Comparison of ENCODE assay signal across 9 mouse cellular contexts in the genomic region with DNA sequence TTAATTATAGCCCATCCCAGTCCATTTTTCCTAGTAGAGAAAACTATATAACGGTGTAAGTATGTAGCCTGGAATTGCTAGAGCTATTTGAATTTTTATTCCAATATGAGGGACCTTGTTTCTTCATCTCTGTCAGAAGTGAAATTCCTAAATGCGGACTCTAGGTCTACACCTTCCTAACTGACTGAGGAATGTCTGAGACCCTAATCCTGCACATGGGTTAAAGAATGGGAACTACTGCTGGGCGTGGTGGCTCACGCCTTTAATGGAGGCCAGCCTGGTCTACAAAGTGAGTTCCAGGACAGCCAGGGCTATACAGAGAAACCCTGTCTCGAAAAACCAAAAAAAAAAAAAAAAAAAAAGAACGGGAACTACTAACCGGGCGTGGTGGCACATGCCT. TPM values are rescaled to one million over a fixed set of nuclear protein-coding genes. Genes with fewer than 3 reads are reported as not detected.
A peak's percentile ranks its signal among the peaks of the same experiment; 100 is the strongest.
DNase-seq lines count a peak whose midpoint lies in the region; ATAC-seq lines count a peak whose summit lies in the region.
"Had no signal": no experiment of that assay in that cellular context is flagged by ENCODE, and none has a peak within 500 bp of the region (broad histone marks: within the 10 kb centered on the region; RNA-seq: fewer than 3 reads in every experiment).

No protein-coding gene starts in this region.

- no peak for DNase-seq in heart, postnatal 25 days (ENCODE audit: low spot score)
- peak; percentile 72 for DNase-seq in R1 (ENCODE audit: low read depth, low spot score)
- DNase-seq in midbrain, embryonic 14.5 days, result no peak
- DNase-seq in ovary, postnatal 36 days (ENCODE audit: low spot score), result no peak
- DNase-seq in yolk sac, embryonic 10.5 days (ENCODE audit: low spot score), result no peak
- DNase-seq in thymus, postnatal 4 days, result no peak

- ATAC-seq in heart, embryonic 14.5 days (ENCODE audit: insufficient number of reproducible peaks, insufficient read depth, low FRiP score, low read depth), result no peak
- ATAC-seq in hindbrain, embryonic 15.5 days (ENCODE audit: low FRiP score, low read depth), result peak; percentile 21; the same call in 1 of the 2 replicates
- ATAC-seq in midbrain, embryonic 14.5 days (ENCODE audit: low FRiP score, low TSS enrichment), result peak; percentile 6

- H3K4me2 ChIP-seq in heart, embryonic 14.5 days (ENCODE audit: low read length), result peak overlapping the region; percentile 66
- peak overlapping the region; percentile 53 for H3K4me2 ChIP-seq in hindbrain, embryonic 15.5 days
- peak overlapping the region; percentile 58 for H3K4me2 ChIP-seq in midbrain, embryonic 14.5 days (ENCODE audit: low read length)

- no peaks in the 10 kb centered on the region for H3K36me3 ChIP-seq in heart, embryonic 14.5 days (ENCODE audit: control insufficient read depth, insufficient read depth, low read length)
- H3K36me3 ChIP-seq in hindbrain, embryonic 15.5 days, result no peaks in the 10 kb centered on the region
- no peaks in the 10 kb centered on the region for H3K36me3 ChIP-seq in midbrain, embryonic 14.5 days (ENCODE audit: control insufficient read depth, insufficient read depth, low read length)

- WGBS in heart, embryonic 14.5 days, result 67% methylated on average over 7 of the region's 8 CpGs
- 66% methylated on average over 8 of the region's 8 CpGs for WGBS in hindbrain, embryonic 15.5 days
- WGBS in midbrain, embryonic 14.5 days, result 65% methylated on average over 8 of the region's 8 CpGs

- H3K27ac ChIP-seq in heart, embryonic 14.5 days (replicated peaks in 1 of 2; ENCODE audit: control insufficient read depth in 1 of 2, insufficient read depth in 1 of 2, low read depth in 2 of 2, low read length in 2 of 2), result peak overlapping the region; percentile 85 to 88; a peak in 2 of 4 replicates
- peak overlapping the region; percentile 94 for H3K27ac ChIP-seq in hindbrain, embryonic 15.5 days (replicated peaks)
- H3K27ac ChIP-seq in midbrain, embryonic 14.5 days (replicated peaks; ENCODE audit: low read depth, low read length), result peak overlapping the region; percentile 98

- H3K27me3 ChIP-seq in heart, embryonic 14.5 days (ENCODE audit: control insufficient read depth, insufficient read depth, low read length), result no peaks in the 10 kb centered on the region
- no peaks in the 10 kb centered on the region for H3K27me3 ChIP-seq in hindbrain, embryonic 15.5 days
- no peaks in the 10 kb centered on the region for H3K27me3 ChIP-seq in midbrain, embryonic 14.5 days (ENCODE audit: control insufficient read depth, insufficient read depth, low read length)

- intact Hi-C loops in heart, postnatal 25 days (cut with DNase I), result no loop called here

- H3K4me3 ChIP-seq in heart, embryonic 14.5 days (ENCODE audit: control insufficient read depth in 1 of 2, insufficient read depth in 1 of 2, low read depth in 1 of 2, low read length in 2 of 2), result peak overlapping the region in 1 of 2 experiments; percentile 47; a peak in 2 of 4 replicates
- peak overlapping the region; percentile 37 for H3K4me3 ChIP-seq in hindbrain, embryonic 15.5 days
- peak overlapping the region; percentile 39 for H3K4me3 ChIP-seq in midbrain, embryonic 14.5 days (replicated peaks; ENCODE audit: low read depth, low read length)

- no peaks in the 10 kb centered on the region for H3K4me1 ChIP-seq in heart, embryonic 14.5 days (ENCODE audit: control insufficient read depth in 2 of 2, insufficient read depth in 2 of 2, low read length in 2 of 2)
- H3K4me1 ChIP-seq in hindbrain, embryonic 15.5 days (replicated peaks), result peaks cover 10% of the 10 kb centered on the region; the same call in 1 of the 2 replicates
- H3K4me1 ChIP-seq in midbrain, embryonic 14.5 days (ENCODE audit: control insufficient read depth, insufficient read depth, low read length), result 0 out of 2 replicates have a peak, but pooled peaks cover 4% of the 10 kb centered on the region

- H3K9me3 ChIP-seq in heart, embryonic 14.5 days (ENCODE audit: control insufficient read depth, low read length), result no peaks in the 10 kb centered on the region
- H3K9me3 ChIP-seq in hindbrain, embryonic 15.5 days, result no peaks in the 10 kb centered on the region
- H3K9me3 ChIP-seq in midbrain, embryonic 14.5 days (ENCODE audit: control insufficient read depth, low read length), result no peaks in the 10 kb centered on the region

- H3K9ac ChIP-seq in heart, embryonic 14.5 days (ENCODE audit: low read length), result peak overlapping the region; percentile 52; the same call in 1 of the 2 replicates
- H3K9ac ChIP-seq in hindbrain, embryonic 15.5 days, result peak overlapping the region; percentile 43
- H3K9ac ChIP-seq in midbrain, embryonic 14.5 days (replicated peaks; ENCODE audit: low read length), result peak overlapping the region; percentile 61

RNA-seq across cellular contexts. Expression of gene Mog, which starts 6.0 kb away (rescaled TPM):
- polyA plus RNA-seq in heart, embryonic 14.5 days (2014; fragmentation: Nextera tagmentation; extraction: Ambion mirVana), result 0.15 TPM in 1 of 2 replicates, not detected in the other
- not detected for total RNA-seq in heart, postnatal 25 days (2021)
- polyA plus RNA-seq in hindbrain, embryonic 15.5 days (2015; fragmentation: Nextera tagmentation; extraction: Ambion mirVana), result 2.3 TPM in 2 replicates
- polyA plus RNA-seq in midbrain, embryonic 14.5 days (2014; fragmentation: Nextera tagmentation; extraction: Ambion mirVana), result 1.9 and 2.2 TPM in 2 replicates
- total RNA-seq: gastrocnemius, postnatal 4 days had no signal

RNA-seq across cellular contexts. Expression of gene Gabbr1, which starts 16.6 kb away (rescaled TPM):
- polyA plus RNA-seq in heart, embryonic 14.5 days (2014; fragmentation: Nextera tagmentation; extraction: Ambion mirVana), result 3.6 and 8.0 TPM in 2 replicates
- total RNA-seq in heart, postnatal 25 days (2021), result 1 to 10 TPM; 6.9 to 7.4 TPM
- polyA plus RNA-seq in hindbrain, embryonic 15.5 days (2015; fragmentation: Nextera tagmentation; extraction: Ambion mirVana), result 85.2 and 86.0 TPM in 2 replicates
- 103 and 123 TPM in 2 replicates for polyA plus RNA-seq in midbrain, embryonic 14.5 days (2014; fragmentation: Nextera tagmentation; extraction: Ambion mirVana)

RNA-seq across cellular contexts. Expression of gene Zfp57, which starts 28.2 kb away (rescaled TPM):
- polyA plus RNA-seq in heart, embryonic 14.5 days (2014; fragmentation: Nextera tagmentation; extraction: Ambion mirVana), result 38.3 and 43.4 TPM in 2 replicates
- total RNA-seq in heart, postnatal 25 days (2021), result 1 to 10 TPM; 1.6 to 2.9 TPM
- polyA plus RNA-seq in hindbrain, embryonic 15.5 days (2015; fragmentation: Nextera tagmentation; extraction: Ambion mirVana), result 222 and 250 TPM in 2 replicates
- polyA plus RNA-seq in midbrain, embryonic 14.5 days (2014; fragmentation: Nextera tagmentation; extraction: Ambion mirVana), result 283 and 301 TPM in 2 replicates

RNA-seq across cellular contexts. Expression of gene H2-M5, which starts 39.8 kb away (rescaled TPM):
- 0.23 and 0.75 TPM in 2 replicates for polyA plus RNA-seq in heart, embryonic 14.5 days (2014; fragmentation: Nextera tagmentation; extraction: Ambion mirVana)
- total RNA-seq in heart, postnatal 25 days (2021), result not detected
- 2.5 and 3.1 TPM in 2 replicates for polyA plus RNA-seq in hindbrain, embryonic 15.5 days (2015; fragmentation: Nextera tagmentation; extraction: Ambion mirVana)
- polyA plus RNA-seq in midbrain, embryonic 14.5 days (2014; fragmentation: Nextera tagmentation; extraction: Ambion mirVana), result 1.8 and 2.0 TPM in 2 replicates

RNA-seq across cellular contexts. Expression of gene 2410137M14Rik, which starts 48.1 kb away (rescaled TPM):
- 0.32 TPM in 1 of 2 replicates, not detected in the other for polyA plus RNA-seq in heart, embryonic 14.5 days (2014; fragmentation: Nextera tagmentation; extraction: Ambion mirVana)
- under 1 TPM; 0.49 to 0.61 TPM for total RNA-seq in heart, postnatal 25 days (2021)
- 0.30 and 0.38 TPM in 2 replicates for polyA plus RNA-seq in hindbrain, embryonic 15.5 days (2015; fragmentation: Nextera tagmentation; extraction: Ambion mirVana)
- polyA plus RNA-seq in midbrain, embryonic 14.5 days (2014; fragmentation: Nextera tagmentation; extraction: Ambion mirVana), result 0.32 and 0.76 TPM in 2 replicates
- total RNA-seq: gastrocnemius, postnatal 4 days had no signal
